Mouse (Mus musculus) kidney, postnatal 36 days (tissue): ENCODE results near the gene Mipep.
A peak's percentile ranks its signal among the peaks of the same experiment; 100 is the strongest.

Experiments
- DNase-seq, 2 experiments: peaks; one replicate each; pipeline ENCODE4 v3.0.0; 2021 to 2022; ENCODE audit warnings: mixed read lengths in 2 of 2

The Mipep gene

DNA sequence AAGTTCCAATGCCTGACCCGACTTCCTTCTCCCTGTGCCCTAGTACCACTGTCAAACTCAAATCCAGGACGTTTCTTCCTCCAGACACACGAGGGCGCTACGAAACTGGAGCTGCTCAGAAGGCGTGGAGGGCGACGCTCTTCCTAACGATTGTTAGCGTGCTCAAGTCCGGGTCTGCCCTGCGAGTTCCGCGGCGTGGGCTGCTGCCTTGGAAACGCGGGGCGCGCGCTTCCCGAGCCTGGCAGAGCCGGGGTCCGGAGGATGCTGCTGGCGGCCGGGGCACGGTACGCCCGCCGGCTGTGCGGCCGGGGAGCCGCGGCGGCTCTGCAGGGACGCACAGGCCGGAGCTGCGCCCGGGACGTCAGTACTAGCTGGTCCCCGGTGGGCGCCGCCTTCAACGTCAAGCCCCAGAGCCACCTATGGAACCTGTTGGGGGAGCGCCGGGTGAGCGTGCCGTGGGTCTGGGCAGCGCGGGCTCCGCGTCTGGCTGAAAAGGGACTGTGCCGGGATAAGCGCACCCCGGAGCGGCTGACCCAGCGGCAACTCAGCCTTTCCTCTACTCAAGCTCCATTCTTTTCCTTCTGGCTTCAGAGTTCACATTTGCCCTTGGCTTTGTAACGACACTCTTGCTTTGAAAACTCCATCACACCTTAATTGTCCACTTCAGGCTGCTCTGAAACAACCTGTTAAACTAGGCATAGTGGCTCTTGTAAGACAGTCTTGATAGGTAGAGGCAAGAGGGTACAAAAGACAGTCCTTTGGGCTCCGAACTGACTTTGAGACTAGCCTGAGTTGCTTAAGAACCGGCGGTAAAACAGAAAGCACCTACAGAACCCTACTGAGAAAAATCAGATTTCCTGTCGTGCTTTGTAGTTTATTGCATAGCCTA lies at the start of gene Mipep:
TSS of gene Mipep (plus strand) at position 147 of the 889 bp plus-strand sequence.
- peak; percentile 88 to 91 for DNase-seq

DNA sequence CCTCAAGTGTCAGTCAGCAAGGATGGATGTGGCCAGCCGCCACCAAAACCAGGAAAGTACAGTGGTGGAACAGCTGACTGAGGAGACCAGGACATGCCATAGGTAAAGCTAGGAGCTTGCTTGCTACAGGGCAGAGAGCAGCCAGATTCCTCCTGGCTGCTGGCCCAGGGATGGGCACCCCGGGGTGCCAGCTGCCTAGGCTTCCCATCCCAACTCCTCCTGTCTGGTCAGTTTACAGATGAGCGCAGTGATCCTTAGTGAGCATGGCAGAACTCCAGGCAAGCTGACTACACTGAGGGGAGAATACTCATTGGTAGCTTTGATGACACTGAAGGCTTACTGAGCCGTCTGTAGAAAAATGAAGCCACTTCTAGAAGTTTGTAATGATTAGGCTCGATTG lies 49.2 kb upstream of the Mipep start:
- peak; percentile 39 to 56 for DNase-seq

DNA sequence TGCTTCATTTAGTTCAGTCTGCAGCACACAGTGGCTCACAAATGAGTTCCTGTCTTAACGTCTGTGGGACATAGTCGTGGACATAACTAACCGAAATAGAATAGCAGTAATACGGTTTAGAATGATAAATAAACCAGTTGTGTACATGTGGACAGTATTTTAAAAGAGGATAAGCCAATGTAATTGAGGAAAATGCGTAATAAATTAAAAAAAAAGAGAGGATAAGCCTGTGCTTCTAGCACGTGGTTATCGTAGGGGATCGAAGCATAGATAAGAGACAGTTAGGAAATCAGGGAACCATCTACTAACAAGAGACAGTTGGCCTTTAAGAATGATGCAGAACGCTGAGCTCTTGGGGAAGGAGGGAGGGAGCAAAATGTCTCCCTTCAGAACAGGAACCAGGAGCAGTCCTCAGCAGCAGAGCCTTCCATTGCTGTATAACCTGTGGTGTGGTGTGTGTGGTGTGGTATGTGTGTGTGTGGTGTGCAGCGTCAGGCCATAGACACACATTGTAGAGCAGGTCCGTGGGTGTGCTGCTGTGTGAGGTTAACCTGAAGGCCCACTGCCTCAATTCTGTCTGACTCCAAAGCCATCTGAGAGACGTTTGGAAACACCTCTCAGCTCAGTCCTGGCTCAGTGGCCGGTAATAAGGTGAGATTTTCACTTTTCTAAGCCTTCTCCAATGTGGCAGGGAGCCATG lies 48.4 kb upstream of the Mipep start:
- no peak for DNase-seq

DNA sequence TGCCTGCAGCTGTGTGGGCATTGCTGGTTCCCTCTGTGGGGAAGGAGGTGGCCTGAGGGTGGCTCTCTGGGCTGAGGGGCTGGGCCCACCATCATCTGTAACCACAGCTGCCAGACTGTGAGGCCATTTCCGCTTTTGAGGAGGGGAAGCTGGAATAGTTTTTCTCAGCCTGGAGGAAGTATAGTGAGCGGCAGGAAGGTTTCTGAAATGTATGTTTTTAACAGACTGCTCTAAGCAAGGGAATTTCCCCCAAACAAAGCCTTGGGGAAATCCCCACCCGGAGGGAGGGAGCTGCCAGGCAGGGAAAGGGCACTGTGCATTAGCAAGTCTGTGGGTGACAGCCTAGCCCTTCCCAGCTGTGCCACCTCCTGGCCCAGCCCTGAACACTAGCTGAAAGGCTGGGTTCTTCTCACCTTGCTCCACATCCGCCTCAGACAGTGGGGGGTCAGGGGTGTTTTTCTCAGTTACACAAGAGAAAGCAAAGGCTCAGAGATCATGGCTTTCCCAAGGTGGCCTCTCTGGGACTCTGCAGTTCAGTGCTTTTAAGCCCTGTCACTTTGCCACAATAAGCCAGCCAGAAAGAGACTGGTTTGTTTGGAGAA lies 47.7 kb upstream of the Mipep start:
- peak; percentile 36 to 51 for DNase-seq

DNA sequence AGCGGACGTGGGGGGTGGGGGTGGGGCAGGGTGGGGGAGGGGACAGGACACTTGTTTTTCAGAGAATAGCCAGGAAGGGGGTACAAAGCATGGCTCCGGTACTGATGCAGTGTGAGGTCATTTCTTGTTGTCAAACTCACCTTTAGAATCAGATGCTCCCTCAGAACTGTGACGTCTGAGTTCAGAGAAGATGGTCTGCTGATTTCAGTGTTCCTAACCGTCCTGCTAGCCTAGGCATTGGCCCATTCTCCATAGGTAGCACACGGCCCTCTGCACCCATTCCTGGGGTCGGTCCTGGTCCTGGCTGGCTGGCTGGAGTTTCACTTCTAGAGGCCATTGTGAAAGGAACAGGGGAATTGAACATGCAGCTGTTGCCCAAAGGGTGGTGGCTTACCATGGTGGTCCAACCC lies 47.2 kb upstream of the Mipep start:
- DNase-seq: no peak

DNA sequence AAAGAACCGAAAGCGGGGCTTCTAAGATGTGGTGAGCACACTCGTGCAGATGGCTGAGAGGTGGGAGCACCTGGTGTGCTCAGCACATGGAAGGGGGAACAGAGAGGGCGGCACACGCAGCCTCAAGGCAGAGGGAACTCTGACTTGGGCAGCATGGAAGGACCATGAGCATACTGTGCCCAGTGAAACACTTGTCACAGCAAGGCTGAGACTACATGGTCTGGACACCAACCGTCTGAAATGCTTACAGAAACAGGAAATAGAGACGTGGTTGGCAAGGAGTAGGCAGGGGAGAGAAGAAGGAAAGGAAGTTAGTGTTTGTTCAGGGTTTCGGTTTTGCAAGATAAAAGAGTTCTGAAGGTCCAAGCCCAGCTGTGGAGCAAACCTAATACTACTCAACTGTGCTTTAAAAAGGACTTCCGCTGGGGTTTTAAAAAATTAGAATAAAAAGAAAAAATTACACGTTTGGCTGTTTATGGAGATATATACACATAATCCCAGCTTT lies 45.9 kb upstream of the Mipep start:
- DNase-seq: no peak

DNA sequence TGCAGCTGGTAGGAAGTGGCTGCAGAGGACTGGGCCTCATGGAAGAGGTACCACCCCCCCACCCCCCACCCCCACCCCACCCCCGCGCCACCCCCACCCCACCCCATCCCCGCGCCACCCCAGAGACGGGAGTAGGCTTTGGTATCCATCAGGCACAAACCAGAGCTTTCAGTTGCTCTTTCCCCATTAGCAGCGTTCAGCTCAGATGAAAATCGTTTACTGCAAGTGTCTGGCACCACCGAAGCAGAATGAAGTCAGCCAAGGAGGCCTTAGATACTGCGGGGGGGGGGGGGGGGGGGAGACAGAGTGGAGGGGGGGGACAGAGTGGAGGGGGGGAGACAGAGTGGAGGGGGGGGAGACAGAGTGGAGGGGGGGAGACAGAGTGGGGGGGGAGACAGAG lies 45.2 kb upstream of the Mipep start:
- no peak for DNase-seq

DNA sequence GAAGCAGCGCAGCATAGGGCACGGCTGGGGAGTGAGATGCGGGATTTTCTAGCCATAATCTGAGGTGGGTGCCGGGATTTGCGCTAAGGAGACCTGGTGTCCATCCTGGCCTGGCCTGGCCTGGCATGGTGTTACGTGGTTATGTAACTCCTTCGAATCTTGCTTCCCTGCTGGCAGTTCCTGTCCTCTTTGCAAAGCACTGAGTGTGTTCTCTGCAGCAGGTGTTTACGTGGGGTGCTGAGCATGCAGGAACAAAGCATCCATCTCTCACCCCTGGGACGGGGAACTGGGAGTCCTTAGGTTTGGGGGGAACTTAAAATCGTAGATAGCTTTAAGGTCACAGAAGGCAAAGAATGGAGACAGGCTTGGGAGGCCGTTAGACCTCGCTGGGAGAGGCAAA lies 44.8 kb upstream of the Mipep start:
- DNase-seq: no peak

DNA sequence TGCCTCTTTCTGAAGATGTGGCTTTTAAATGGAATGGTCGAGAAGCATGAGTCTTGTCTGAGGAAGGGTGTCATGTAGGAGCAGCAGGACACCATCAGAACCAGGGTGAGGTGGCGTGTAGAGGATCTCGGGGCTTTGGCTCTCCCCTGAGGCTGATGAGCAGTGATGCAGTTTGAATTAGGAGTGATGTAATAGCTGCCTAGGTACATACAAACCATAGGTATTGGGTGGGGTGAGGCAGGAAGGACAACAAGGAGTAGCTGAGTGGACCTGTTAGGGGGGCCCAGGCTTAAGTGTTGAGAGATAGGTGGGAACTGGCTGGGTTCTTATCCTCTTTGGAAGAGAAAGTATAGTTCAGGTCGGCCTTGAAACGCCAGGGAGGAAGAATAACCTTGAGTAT lies 43.9 kb upstream of the Mipep start:
- DNase-seq: no peak

DNA sequence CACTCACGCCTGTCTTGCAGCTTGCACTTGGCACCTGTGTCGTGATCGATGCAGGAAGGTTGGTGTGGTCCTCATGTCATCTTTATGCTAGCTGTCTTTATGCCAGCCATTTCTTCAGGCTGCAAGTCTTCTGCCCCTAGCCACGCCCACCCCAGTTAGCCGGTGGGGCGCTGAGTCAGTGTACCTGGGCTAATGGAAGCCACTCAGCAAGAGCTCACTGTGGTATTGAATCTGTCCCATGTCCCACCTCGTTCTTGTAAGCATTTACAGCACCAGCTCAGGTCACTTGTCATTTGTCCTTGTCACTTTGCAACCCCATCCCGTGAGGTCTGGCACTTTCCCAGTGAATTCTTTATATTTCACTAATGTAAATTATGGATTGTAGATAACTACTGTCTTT lies 43.3 kb upstream of the Mipep start:
- DNase-seq: peak in 1 of 2 experiments; percentile 27

DNA sequence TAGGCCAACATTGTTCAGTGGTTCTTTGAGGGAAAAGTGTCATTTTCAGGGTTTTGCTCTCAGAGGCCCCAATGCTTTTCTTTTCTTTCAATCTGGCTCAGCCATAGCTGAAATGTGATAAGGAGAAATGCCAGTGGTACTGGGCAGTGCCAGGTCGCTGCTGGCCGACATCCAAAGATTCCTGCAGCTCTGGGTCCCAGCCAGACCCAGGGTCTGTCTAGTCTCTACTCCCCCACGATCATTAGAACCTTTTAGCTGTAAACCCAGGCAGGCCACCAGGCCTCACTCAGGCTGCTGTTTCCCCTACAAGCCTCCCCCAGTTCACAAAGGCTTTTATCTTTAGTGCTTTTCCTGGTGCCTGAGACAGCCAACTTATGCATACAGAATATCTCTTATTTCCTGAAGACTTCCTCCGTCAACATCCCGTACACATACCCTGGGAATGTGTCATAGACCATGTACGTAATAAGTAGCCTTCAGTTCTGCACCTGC lies 42.8 kb upstream of the Mipep start:
- peak; percentile 42 to 63 for DNase-seq

DNA sequence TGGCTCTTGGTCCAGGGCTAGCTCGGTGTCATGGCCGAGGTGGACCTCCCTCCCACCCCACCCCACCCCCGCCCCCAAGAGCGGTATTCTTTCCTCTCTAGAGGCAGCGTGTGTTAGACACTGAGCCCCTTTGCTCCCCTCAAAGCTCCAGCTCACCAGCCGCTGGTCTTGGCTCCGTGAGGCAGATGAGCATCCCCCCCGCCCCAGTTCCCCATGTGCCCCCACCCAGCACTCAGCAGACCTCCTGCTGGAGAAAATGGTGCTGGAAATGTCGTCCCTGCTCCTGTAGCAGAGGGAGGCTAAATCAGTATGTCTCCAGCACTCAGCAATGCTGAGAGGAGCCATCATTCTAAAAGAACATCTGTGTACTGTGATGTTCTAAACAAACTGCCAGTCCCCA lies 40.7 kb upstream of the Mipep start:
- DNase-seq: no peak

DNA sequence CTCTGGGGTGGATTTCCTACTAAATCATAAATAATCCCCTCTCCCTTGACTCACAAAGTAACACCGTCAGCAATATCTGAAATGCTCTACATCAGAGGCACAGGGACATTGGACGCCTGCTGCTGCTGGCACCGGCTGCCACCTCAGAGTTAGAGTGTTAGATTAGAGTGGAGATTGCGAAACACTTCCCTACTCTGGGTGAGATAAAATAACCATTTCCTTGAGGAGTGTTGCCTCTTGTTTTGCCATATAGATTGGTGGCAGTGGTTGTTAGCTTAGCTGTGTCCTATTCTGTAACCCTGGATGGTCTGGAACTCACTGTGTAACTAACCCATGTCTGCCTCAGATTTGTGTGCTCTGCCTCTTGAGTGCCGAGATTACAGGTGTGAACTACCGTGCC lies 39.2 kb upstream of the Mipep start:
- no peak for DNase-seq

DNA sequence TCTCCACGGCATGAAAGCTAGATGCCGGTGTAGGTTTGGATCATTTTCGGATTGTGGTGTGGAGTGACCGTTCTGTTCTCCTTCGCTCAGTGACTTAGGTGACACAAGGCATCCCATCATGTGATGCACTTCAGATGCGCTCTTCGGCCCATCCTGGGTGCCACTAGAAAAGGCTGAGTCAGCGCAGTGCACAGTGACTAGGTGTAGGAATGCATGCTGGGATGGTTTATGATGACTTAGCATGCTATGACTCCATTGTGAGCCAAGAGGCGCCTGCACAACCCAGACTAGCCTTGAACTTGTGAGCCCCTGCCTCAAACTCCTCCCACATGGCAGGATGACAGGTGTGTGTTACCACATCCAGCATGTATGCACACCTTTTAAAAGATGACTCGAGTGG lies 38.2 kb upstream of the Mipep start:
- DNase-seq: no peak

DNA sequence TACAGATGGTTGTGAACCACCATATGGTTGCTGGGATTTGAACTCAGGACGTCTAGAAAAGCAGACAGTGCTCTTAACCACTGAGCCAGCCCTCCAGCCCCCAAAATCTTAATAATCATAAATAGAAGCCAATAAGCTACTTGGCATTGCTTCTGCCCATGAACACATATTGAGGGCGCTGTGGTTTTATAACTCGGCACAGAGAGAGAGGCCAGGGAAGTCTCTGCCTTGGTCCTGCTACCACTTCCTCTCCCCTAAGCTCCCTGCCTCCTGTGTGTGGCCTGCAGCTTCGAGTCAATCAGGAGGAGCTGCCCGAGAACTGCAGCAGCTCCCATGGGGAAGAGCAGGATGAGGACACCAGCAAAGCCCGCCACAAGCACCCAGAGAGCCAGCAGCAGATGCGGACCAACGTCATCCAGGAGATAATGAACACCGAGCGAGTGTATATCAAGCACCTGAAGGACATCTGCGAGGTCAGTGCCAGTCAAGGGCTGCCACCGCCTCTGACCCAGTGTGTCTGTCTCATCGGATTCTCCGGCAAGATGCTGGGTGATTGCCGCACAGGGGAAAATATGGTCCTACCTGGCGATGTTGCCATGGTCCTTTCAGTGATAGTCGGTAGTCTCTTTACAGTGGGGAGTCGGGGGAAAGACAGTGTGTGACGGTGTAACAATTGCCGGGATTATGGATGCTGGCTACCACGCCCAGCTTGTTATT lies 37.1 kb upstream of the Mipep start:
- DNase-seq: no peak

DNA sequence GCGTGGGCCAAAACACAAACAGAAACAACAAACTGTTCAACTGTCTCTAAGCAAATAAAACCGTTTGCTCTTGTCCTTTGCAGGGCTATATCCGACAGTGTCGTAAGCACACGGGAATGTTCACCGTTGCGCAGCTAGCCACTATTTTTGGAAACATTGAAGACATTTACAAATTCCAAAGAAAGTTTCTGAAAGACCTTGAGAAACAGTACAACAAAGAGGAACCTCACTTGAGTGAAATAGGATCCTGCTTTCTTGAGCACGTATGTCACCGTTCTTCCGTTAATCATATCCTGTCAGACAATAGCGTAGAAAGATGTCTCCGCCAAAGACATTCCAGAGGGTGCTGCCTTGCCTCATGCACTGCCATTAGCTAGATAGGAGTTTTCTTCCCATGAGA lies 34.5 kb upstream of the Mipep start:
- no peak for DNase-seq

DNA sequence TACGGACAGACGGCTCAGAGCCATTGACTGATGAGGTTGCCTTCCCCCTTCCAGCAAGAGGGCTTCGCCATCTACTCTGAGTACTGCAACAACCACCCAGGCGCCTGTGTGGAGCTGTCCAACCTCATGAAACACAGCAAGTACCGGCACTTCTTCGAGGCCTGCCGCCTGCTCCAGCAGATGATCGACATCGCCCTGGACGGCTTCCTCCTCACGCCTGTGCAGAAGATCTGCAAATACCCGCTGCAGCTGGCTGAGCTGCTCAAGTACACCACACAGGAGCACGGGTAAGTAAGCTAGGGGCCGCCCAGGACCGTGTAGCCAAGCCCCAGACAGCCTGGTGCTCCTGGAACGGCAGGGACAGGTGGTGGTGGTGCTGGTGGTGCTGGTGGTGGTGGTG lies 32.8 kb upstream of the Mipep start:
- DNase-seq: no peak

DNA sequence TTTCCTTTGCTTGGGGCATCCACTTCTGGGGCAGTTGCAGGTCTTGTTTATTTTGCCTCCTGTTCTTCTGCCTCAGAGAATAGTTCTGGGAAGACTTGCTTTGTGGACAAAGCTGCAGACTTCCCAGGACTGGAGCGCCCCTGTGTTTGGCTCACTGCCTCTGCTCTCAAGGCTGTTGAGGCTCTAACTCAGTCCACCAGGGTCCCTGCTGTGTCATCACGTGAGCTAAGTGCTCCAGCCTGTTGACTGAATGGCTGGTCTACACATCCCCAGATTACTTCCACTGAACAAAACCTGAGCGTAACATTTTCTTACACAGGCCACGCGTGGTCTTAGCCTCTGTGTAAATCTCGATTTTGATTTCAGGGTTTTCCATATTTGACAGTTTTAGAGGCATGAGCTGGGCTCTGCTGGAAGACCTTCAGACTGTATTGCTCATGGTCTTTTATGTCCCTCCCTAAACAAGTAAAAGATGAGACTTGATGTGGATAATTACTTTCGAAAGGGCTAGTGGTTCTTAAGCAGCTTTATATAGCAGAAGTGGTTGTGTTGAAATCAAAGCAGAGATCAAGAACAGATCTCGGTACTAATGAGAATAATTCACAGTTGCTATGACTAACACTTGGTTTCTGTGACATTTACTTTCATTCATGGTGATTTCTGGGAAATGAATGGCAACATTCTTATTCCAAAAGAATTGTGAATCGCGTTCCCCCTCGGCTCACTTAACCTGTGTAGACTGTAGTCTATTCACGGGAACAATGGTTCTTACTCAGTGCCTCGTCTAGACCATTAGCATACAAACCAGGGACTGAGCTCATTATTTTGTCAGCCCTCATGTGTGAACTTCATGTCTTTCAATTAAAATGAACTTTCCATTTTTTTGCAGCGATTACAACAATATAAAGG lies 31.2 kb upstream of the Mipep start:
- DNase-seq: no peak

DNA sequence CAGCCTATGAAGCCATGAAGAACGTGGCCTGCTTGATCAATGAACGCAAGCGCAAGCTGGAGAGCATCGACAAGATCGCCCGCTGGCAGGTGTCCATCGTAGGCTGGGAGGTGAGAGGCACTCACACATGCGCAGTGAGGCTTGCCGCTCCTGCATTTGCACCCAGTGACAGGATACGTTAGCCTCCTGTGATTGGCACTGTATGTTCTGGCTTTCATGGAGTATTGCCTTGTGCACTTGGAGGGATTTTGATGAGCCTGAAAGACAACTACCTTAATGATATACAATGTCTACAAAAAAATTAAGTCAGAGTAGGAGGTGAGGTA lies 30.6 kb upstream of the Mipep start:
- no peak for DNase-seq

DNA sequence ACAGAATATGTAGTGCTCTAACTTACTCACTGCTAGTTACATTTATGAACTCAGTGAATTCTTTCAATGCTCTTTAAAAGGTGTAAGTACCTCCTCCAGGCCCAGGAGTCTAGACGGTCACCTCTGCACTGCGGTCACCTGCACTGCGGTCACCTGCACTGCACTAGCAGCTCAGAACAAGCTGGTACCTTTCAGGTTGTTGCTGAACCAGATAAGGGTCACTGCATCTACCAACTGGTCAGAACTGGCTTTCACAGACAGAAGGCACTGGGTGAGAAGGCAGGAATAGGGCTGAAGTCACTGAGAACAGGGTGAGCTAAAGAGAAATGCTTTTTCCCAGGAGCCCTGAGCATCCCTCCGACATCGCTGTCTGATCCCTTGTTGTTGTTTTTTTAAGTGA lies 29.7 kb upstream of the Mipep start:
- peak; percentile 36 to 59 for DNase-seq

DNA sequence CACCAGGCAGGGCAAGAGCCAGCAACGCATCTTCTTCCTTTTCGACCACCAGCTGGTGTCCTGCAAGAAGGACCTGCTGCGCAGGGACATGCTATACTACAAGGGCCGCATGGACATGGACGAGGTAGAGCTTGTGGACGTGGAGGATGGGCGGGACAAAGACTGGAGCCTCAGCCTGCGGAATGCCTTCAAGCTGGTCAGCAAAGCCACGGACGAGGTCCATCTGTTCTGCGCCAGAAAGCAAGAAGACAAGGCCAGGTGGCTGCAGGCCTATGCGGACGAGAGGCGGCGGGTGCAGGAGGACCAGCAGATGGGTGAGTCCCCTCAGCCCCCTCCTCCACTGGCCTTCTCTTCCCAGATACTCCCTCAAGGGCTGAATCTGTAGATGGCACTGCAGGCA lies 28.1 kb upstream of the Mipep start:
- no peak for DNase-seq

DNA sequence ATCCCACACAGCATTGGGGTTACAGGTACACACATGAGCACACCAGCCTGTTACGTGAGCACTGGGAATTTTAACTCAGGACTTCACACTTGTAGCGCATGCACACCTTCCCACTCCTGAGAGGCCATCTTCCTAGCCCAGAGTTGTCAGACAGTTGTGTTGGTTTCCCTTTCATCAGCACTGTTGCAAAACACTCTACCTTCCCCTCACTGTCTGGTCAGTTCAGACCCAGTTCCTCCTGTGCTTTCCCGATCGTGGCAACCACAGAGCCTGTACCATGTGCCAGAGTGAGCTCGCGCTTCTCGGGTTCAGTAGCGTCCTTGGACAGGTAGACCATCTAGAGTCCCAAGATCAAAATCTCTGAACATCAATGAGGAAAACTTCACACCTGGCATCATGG lies 27.1 kb upstream of the Mipep start:
- no peak for DNase-seq
